Mouse (Mus musculus): Measurements from ENCODE around the gene Cnot11. TPM values are rescaled to one million over a fixed set of nuclear protein-coding genes. Genes with fewer than 3 reads are reported as not detected.

Cnot11 gene
- polyA plus RNA-seq (2015; fragmentation: Nextera tagmentation; extraction: Ambion mirVana), result 14.0 and 15.0 TPM in 2 replicates

- Histone ChIP-seq H3K4me2 (peak within 1 kb of the TSS; percentile 89), H3K27ac (replicated peaks) (peak within 1 kb of the TSS; percentile 92), H3K4me1 (peaks cover 22% of the 10 kb centered on the region), H3K9ac (peak within 1 kb of the TSS; percentile 93), H3K27me3 (replicated peaks) (peaks cover 9% of the 10 kb centered on the region; the same call in 1 of the 2 replicates), H3K36me3 (peaks cover 24% of the 10 kb centered on the region), H3K4me3 (peak within 1 kb of the TSS; percentile 93), H3K9me3 (no peaks in the 10 kb centered on the region)
- no peak for ATAC-seq (ENCODE audit: extremely low read depth, insufficient number of reproducible peaks, low FRiP score, low TSS enrichment)
- 27% methylated on average over 13 of the region's 13 CpGs for WGBS
These were observed at the start of gene Cnot11 for GRCm38 (mm10) chr1:39534831-39535230. Gene Cnot11 (plus strand): TSS chr1:39534992.

GRCm38 (mm10) chr1:39487370-39487769, 47.4 kb upstream of the Cnot11 start:
- ATAC-seq (ENCODE audit: extremely low read depth, insufficient number of reproducible peaks, low FRiP score, low TSS enrichment), result no peak

GRCm38 (mm10) chr1:39493165-39493564, 41.6 kb upstream of the Cnot11 start:
- Histone ChIP-seq H3K4me2 (no peak overlapping the region), H3K9ac (no peak overlapping the region), H3K4me3 (no peak overlapping the region), H3K9me3 (peaks cover 10% of the 10 kb centered on the region), H3K36me3 (no peaks in the 10 kb centered on the region), H3K27me3 (replicated peaks) (no peaks in the 10 kb centered on the region), H3K27ac (replicated peaks) (no peak overlapping the region), H3K4me1 (no peaks in the 10 kb centered on the region)
- ATAC-seq (ENCODE audit: extremely low read depth, insufficient number of reproducible peaks, low FRiP score, low TSS enrichment), result no peak
- 76% methylated on average over 5 of the region's 5 CpGs for WGBS

More at GRCm38 (mm10) chr1:39487370-39487769, 47.4 kb upstream of the Cnot11 start:
- no peak overlapping the region for H3K4me2 ChIP-seq
- no peaks in the 10 kb centered on the region for H3K9me3 ChIP-seq
- no peak overlapping the region for H3K4me3 ChIP-seq
- no peak overlapping the region for H3K27ac ChIP-seq (replicated peaks)
- WGBS, result 76% methylated on average over 3 of the region's 3 CpGs
- H3K36me3 ChIP-seq, result no peaks in the 10 kb centered on the region
- no peaks in the 10 kb centered on the region for H3K27me3 ChIP-seq (replicated peaks)
- H3K4me1 ChIP-seq, result no peaks in the 10 kb centered on the region
- H3K9ac ChIP-seq, result no peak overlapping the region

GRCm38 (mm10) chr1:39493664-39494063, 41.1 kb upstream of the Cnot11 start:
- H3K27me3 ChIP-seq (replicated peaks), result no peaks in the 10 kb centered on the region
- 70% methylated on average over 3 of the region's 3 CpGs for WGBS
- no peak overlapping the region for H3K4me2 ChIP-seq
- peaks cover 10% of the 10 kb centered on the region for H3K9me3 ChIP-seq
- ATAC-seq (ENCODE audit: extremely low read depth, insufficient number of reproducible peaks, low FRiP score, low TSS enrichment), result no peak
- H3K36me3 ChIP-seq, result no peaks in the 10 kb centered on the region
- H3K27ac ChIP-seq (replicated peaks), result no peak overlapping the region
- H3K4me3 ChIP-seq, result no peak overlapping the region
- H3K4me1 ChIP-seq, result no peaks in the 10 kb centered on the region
- no peak overlapping the region for H3K9ac ChIP-seq

- H3K9me3 ChIP-seq, result peaks cover 10% of the 10 kb centered on the region
- H3K4me2 ChIP-seq, result no peak overlapping the region
- no peak overlapping the region for H3K4me3 ChIP-seq
- H3K9ac ChIP-seq, result no peak overlapping the region
- H3K27ac ChIP-seq (replicated peaks), result no peak overlapping the region
- no peaks in the 10 kb centered on the region for H3K36me3 ChIP-seq
- WGBS, result 88% methylated on average over 4 of the region's 4 CpGs
- no peaks in the 10 kb centered on the region for H3K4me1 ChIP-seq
- ATAC-seq (ENCODE audit: extremely low read depth, insufficient number of reproducible peaks, low FRiP score, low TSS enrichment), result no peak
- H3K27me3 ChIP-seq (replicated peaks), result no peaks in the 10 kb centered on the region
These were observed 37.8 kb upstream of the Cnot11 start for GRCm38 (mm10) chr1:39496995-39497394.

GRCm38 (mm10) chr1:39497748-39498147, 37.0 kb upstream of the Cnot11 start:
- no peak overlapping the region for H3K4me2 ChIP-seq
- no peak overlapping the region for H3K9ac ChIP-seq
- no peaks in the 10 kb centered on the region for H3K27me3 ChIP-seq (replicated peaks)
- no peak for ATAC-seq (ENCODE audit: extremely low read depth, insufficient number of reproducible peaks, low FRiP score, low TSS enrichment)
- H3K4me3 ChIP-seq, result no peak overlapping the region
- WGBS, result 84% methylated on average over 11 of the region's 11 CpGs
- H3K9me3 ChIP-seq, result peaks cover 10% of the 10 kb centered on the region
- H3K27ac ChIP-seq (replicated peaks), result no peak overlapping the region
- H3K4me1 ChIP-seq, result no peaks in the 10 kb centered on the region
- no peaks in the 10 kb centered on the region for H3K36me3 ChIP-seq

- H3K36me3 ChIP-seq, result no peaks in the 10 kb centered on the region
- no peak overlapping the region for H3K27ac ChIP-seq (replicated peaks)
- H3K9ac ChIP-seq, result no peak overlapping the region
- H3K27me3 ChIP-seq (replicated peaks), result no peaks in the 10 kb centered on the region
- H3K4me2 ChIP-seq, result no peak overlapping the region
- no peak overlapping the region for H3K4me3 ChIP-seq
- no peak for ATAC-seq (ENCODE audit: extremely low read depth, insufficient number of reproducible peaks, low FRiP score, low TSS enrichment)
- H3K4me1 ChIP-seq, result no peaks in the 10 kb centered on the region
- peaks cover 10% of the 10 kb centered on the region for H3K9me3 ChIP-seq
- WGBS, result 62% methylated on average over 2 of the region's 2 CpGs
These were observed 35.3 kb upstream of the Cnot11 start for GRCm38 (mm10) chr1:39499485-39499941.

- H3K4me3 ChIP-seq, result no peak overlapping the region
- ATAC-seq (ENCODE audit: extremely low read depth, insufficient number of reproducible peaks, low FRiP score, low TSS enrichment), result no peak
- no peaks in the 10 kb centered on the region for H3K36me3 ChIP-seq
- H3K9me3 ChIP-seq, result no peaks in the 10 kb centered on the region
- no peak overlapping the region for H3K4me2 ChIP-seq
- no peak overlapping the region for H3K9ac ChIP-seq
- no peaks in the 10 kb centered on the region for H3K4me1 ChIP-seq
- WGBS, result 76% methylated on average over 17 of the region's 17 CpGs
- no peaks in the 10 kb centered on the region for H3K27me3 ChIP-seq (replicated peaks)
- H3K27ac ChIP-seq (replicated peaks), result no peak overlapping the region
These were observed 31.8 kb upstream of the Cnot11 start for GRCm38 (mm10) chr1:39502817-39503633.

- no peak overlapping the region for H3K27ac ChIP-seq (replicated peaks)
- H3K9me3 ChIP-seq, result no peaks in the 10 kb centered on the region
- H3K4me3 ChIP-seq, result no peak overlapping the region
- no peak for ATAC-seq (ENCODE audit: extremely low read depth, insufficient number of reproducible peaks, low FRiP score, low TSS enrichment)
- 8% methylated on average over 1 of the region's 1 CpGs for WGBS
- no peaks in the 10 kb centered on the region for H3K36me3 ChIP-seq
- no peak overlapping the region for H3K4me2 ChIP-seq
- no peak overlapping the region for H3K9ac ChIP-seq
- H3K27me3 ChIP-seq (replicated peaks), result no peaks in the 10 kb centered on the region
- peaks cover 9% of the 10 kb centered on the region for H3K4me1 ChIP-seq
These were observed 30.5 kb upstream of the Cnot11 start for GRCm38 (mm10) chr1:39504261-39504660.

- Histone ChIP-seq H3K9ac (no peak overlapping the region), H3K27ac (replicated peaks) (no peak overlapping the region), H3K36me3 (no peaks in the 10 kb centered on the region), H3K27me3 (replicated peaks) (no peaks in the 10 kb centered on the region), H3K4me1 (peaks cover 14% of the 10 kb centered on the region), H3K9me3 (no peaks in the 10 kb centered on the region), H3K4me3 (no peak overlapping the region), H3K4me2 (no peak overlapping the region)
- ATAC-seq (ENCODE audit: extremely low read depth, insufficient number of reproducible peaks, low FRiP score, low TSS enrichment), result no peak
- 59% methylated on average over 9 of the region's 9 CpGs for WGBS
These were observed 29.2 kb upstream of the Cnot11 start for GRCm38 (mm10) chr1:39505600-39505999.

- no peak for ATAC-seq (ENCODE audit: extremely low read depth, insufficient number of reproducible peaks, low FRiP score, low TSS enrichment)
- Histone ChIP-seq H3K27ac (replicated peaks) (no peak overlapping the region), H3K4me3 (no peak overlapping the region), H3K9ac (no peak overlapping the region), H3K27me3 (replicated peaks) (no peaks in the 10 kb centered on the region), H3K4me2 (no peak overlapping the region), H3K9me3 (no peaks in the 10 kb centered on the region), H3K36me3 (no peaks in the 10 kb centered on the region), H3K4me1 (peaks cover 14% of the 10 kb centered on the region)
- WGBS, result 77% methylated on average over 8 of the region's 8 CpGs
These were observed 23.0 kb upstream of the Cnot11 start for GRCm38 (mm10) chr1:39511775-39512174.

GRCm38 (mm10) chr1:39512183-39512582, 22.6 kb upstream of the Cnot11 start:
- no peak overlapping the region for H3K9ac ChIP-seq
- no peak for ATAC-seq (ENCODE audit: extremely low read depth, insufficient number of reproducible peaks, low FRiP score, low TSS enrichment)
- peaks cover 14% of the 10 kb centered on the region for H3K4me1 ChIP-seq
- H3K27me3 ChIP-seq (replicated peaks), result no peaks in the 10 kb centered on the region
- H3K4me3 ChIP-seq, result no peak overlapping the region
- WGBS, result 88% methylated on average over 1 of the region's 1 CpGs
- H3K9me3 ChIP-seq, result no peaks in the 10 kb centered on the region
- no peak overlapping the region for H3K4me2 ChIP-seq
- H3K36me3 ChIP-seq, result no peaks in the 10 kb centered on the region
- H3K27ac ChIP-seq (replicated peaks), result no peak overlapping the region
